ENCODE assay signal across 8 mouse cellular contexts in genomic region chr2:32535501-32535991, GRCm38 (mm10). TPM values are rescaled to one million over a fixed set of nuclear protein-coding genes. Genes with fewer than 3 reads are reported as not detected.
A peak's percentile ranks its signal among the peaks of the same experiment; 100 is the strongest.
DNase-seq lines count a peak whose midpoint lies in the region; ATAC-seq lines count a peak whose summit lies in the region.

No protein-coding gene starts in this region.

- peak overlapping the region; percentile 93 for H3K4me3 ChIP-seq in limb, embryonic 11.5 days (ENCODE audit: low read depth, low read length)
- peak overlapping the region; percentile 86 for H3K4me3 ChIP-seq in midbrain, embryonic 12.5 days
- peak overlapping the region; percentile 80 for H3K4me3 ChIP-seq in stomach, embryonic 15.5 days (replicated peaks)

- peak; percentile 48; the same call in 1 of the 2 replicates for ATAC-seq in limb, embryonic 11.5 days (ENCODE audit: insufficient number of reproducible peaks, low FRiP score, low TSS enrichment, low read depth)
- ATAC-seq in midbrain, embryonic 12.5 days (ENCODE audit: low FRiP score, low read depth) = no peak; the same call in 1 of the 2 replicates
- ATAC-seq in stomach, embryonic 15.5 days (ENCODE audit: insufficient read depth, low FRiP score, low read depth) = peak; percentile 58

- no peaks in the 10 kb centered on the region for H3K27me3 ChIP-seq in limb, embryonic 11.5 days (ENCODE audit: control insufficient read depth, insufficient read depth, low read length)
- 0 out of 2 replicates have a peak, but pooled peaks cover 4% of the 10 kb centered on the region for H3K27me3 ChIP-seq in midbrain, embryonic 12.5 days
- no peaks in the 10 kb centered on the region for H3K27me3 ChIP-seq in stomach, embryonic 15.5 days (replicated peaks)

- H3K27ac ChIP-seq in limb, embryonic 11.5 days (replicated peaks; ENCODE audit: low read depth, low read length) = peak overlapping the region; percentile 95
- peak overlapping the region; percentile 89 for H3K27ac ChIP-seq in midbrain, embryonic 12.5 days (replicated peaks)
- H3K27ac ChIP-seq in stomach, embryonic 15.5 days = peak overlapping the region; percentile 99

- peak; percentile 50 for DNase-seq in retina, adult 2 months (ENCODE audit: low read depth, low spot score)
- DNase-seq in retina, embryonic 14.5 days (ENCODE audit: low spot score) = no peak
- DNase-seq in cerebellum, postnatal 10 days = peak; percentile 81 to 87
- peak; percentile 29 to 42 for DNase-seq in frontal cortex, postnatal 25 days (ENCODE audit: low spot score in 2 of 2)
- peak; percentile 90 for DNase-seq in induced T-regulatory cell, adult 2 months (ENCODE audit: low read depth)
- no peak for DNase-seq in limb, embryonic 11.5 days (ENCODE audit: low spot score)

- WGBS in limb, embryonic 11.5 days = under 1% methylated on average over 34 of the region's 56 CpGs
- WGBS in midbrain, embryonic 12.5 days = 0% methylated on average over 30 of the region's 56 CpGs
- under 1% methylated on average over 51 of the region's 56 CpGs for WGBS in stomach, embryonic 15.5 days

- H3K9me3 ChIP-seq in limb, embryonic 11.5 days (ENCODE audit: control insufficient read depth, low read length) = no peaks in the 10 kb centered on the region
- no peaks in the 10 kb centered on the region for H3K9me3 ChIP-seq in midbrain, embryonic 12.5 days
- H3K9me3 ChIP-seq in stomach, embryonic 15.5 days = no peaks in the 10 kb centered on the region

- peak overlapping the region; percentile 88 for H3K4me2 ChIP-seq in limb, embryonic 11.5 days (ENCODE audit: low read depth, severe bottlenecking)
- H3K4me2 ChIP-seq in midbrain, embryonic 12.5 days (replicated peaks) = peak overlapping the region; percentile 76
- peak overlapping the region; percentile 85 for H3K4me2 ChIP-seq in stomach, embryonic 15.5 days

- H3K4me1 ChIP-seq in limb, embryonic 11.5 days (ENCODE audit: control insufficient read depth, insufficient read depth, low read length) = peaks cover 33% of the 10 kb centered on the region
- peaks cover 55% of the 10 kb centered on the region for H3K4me1 ChIP-seq in midbrain, embryonic 12.5 days
- peaks cover 50% of the 10 kb centered on the region for H3K4me1 ChIP-seq in stomach, embryonic 15.5 days

- no peaks in the 10 kb centered on the region for H3K36me3 ChIP-seq in limb, embryonic 11.5 days (ENCODE audit: control insufficient read depth, insufficient read depth, low read length)
- H3K36me3 ChIP-seq in midbrain, embryonic 12.5 days = no peaks in the 10 kb centered on the region
- H3K36me3 ChIP-seq in stomach, embryonic 15.5 days = no peaks in the 10 kb centered on the region

- peak overlapping the region; percentile 88 for H3K9ac ChIP-seq in limb, embryonic 11.5 days (ENCODE audit: low read length)
- H3K9ac ChIP-seq in midbrain, embryonic 12.5 days (replicated peaks) = peak overlapping the region; percentile 92
- H3K9ac ChIP-seq in stomach, embryonic 15.5 days = peak overlapping the region; percentile 85

RNA-seq across cellular contexts. Expression of gene Fam102a, which starts 0.4 kb away (rescaled TPM):
- 9.8 and 12.4 TPM in 2 replicates for polyA plus RNA-seq in limb, embryonic 11.5 days (2014; fragmentation: Nextera tagmentation; extraction: Ambion mirVana)
- 9.4 and 10.1 TPM in 2 replicates for polyA plus RNA-seq in midbrain, embryonic 12.5 days (2016; fragmentation: Nextera tagmentation; extraction: Ambion mirVana)
- polyA plus RNA-seq in stomach, embryonic 15.5 days (2015; fragmentation: Nextera tagmentation; extraction: Ambion mirVana) = 11.2 and 13.0 TPM in 2 replicates

RNA-seq across cellular contexts. Expression of gene Dpm2, which starts 35.1 kb away (rescaled TPM):
- 89.0 and 98.6 TPM in 2 replicates for polyA plus RNA-seq in limb, embryonic 11.5 days (2014; fragmentation: Nextera tagmentation; extraction: Ambion mirVana)
- polyA plus RNA-seq in midbrain, embryonic 12.5 days (2016; fragmentation: Nextera tagmentation; extraction: Ambion mirVana) = 109 and 121 TPM in 2 replicates
- polyA plus RNA-seq in stomach, embryonic 15.5 days (2015; fragmentation: Nextera tagmentation; extraction: Ambion mirVana) = 109 and 112 TPM in 2 replicates

RNA-seq across cellular contexts. Expression of gene Pip5kl1, which starts 39.1 kb away (rescaled TPM):
- 3.3 and 4.0 TPM in 2 replicates for polyA plus RNA-seq in limb, embryonic 11.5 days (2014; fragmentation: Nextera tagmentation; extraction: Ambion mirVana)
- 2.7 and 3.1 TPM in 2 replicates for polyA plus RNA-seq in midbrain, embryonic 12.5 days (2016; fragmentation: Nextera tagmentation; extraction: Ambion mirVana)
- polyA plus RNA-seq in stomach, embryonic 15.5 days (2015; fragmentation: Nextera tagmentation; extraction: Ambion mirVana) = 0.36 and 0.61 TPM in 2 replicates

RNA-seq across cellular contexts. Expression of gene 9430097D07Rik, which starts 39.9 kb away (rescaled TPM):
- 0.33 and 0.34 TPM in 2 replicates for polyA plus RNA-seq in limb, embryonic 11.5 days (2014; fragmentation: Nextera tagmentation; extraction: Ambion mirVana)
- polyA plus RNA-seq in midbrain, embryonic 12.5 days (2016; fragmentation: Nextera tagmentation; extraction: Ambion mirVana) = 0.16 and 0.56 TPM in 2 replicates
- polyA plus RNA-seq in stomach, embryonic 15.5 days (2015; fragmentation: Nextera tagmentation; extraction: Ambion mirVana) = 0.09 and 0.12 TPM in 2 replicates

RNA-seq across cellular contexts. Expression of gene St6galnac4, which starts 51.3 kb away (rescaled TPM):
- polyA plus RNA-seq in limb, embryonic 11.5 days (2014; fragmentation: Nextera tagmentation; extraction: Ambion mirVana) = 21.2 and 21.5 TPM in 2 replicates
- 16.1 and 17.9 TPM in 2 replicates for polyA plus RNA-seq in midbrain, embryonic 12.5 days (2016; fragmentation: Nextera tagmentation; extraction: Ambion mirVana)
- polyA plus RNA-seq in stomach, embryonic 15.5 days (2015; fragmentation: Nextera tagmentation; extraction: Ambion mirVana) = 18.3 and 20.3 TPM in 2 replicates

Comparison
In these comparisons a context has a peak if more than half of its experiments do, and no peak if none do; other contexts are left out.
1. DNase-seq: peak in retina, adult 2 months (single experiment), cerebellum, postnatal 10 days (2 of 2), frontal cortex, postnatal 25 days (2 of 2) and induced T-regulatory cell, adult 2 months (single experiment); none in retina, embryonic 14.5 days (single experiment) and limb, embryonic 11.5 days (single experiment).
2. Peak in every context shown above with its lines, with median percentiles within 50 percentile points of each other: H3K27ac ChIP-seq, H3K4me2 ChIP-seq, H3K4me3 ChIP-seq and H3K9ac ChIP-seq.